Mouse (Mus musculus) limb, embryonic 11.5 days (tissue): ENCODE results near the gene Cpne1. TPM values are rescaled to one million over a fixed set of nuclear protein-coding genes. Genes with fewer than 3 reads are reported as not detected.

ENCODE experiments used
- ATAC-seq: fragments of 200-750 bp; cut with Nextera tagmentation; 2 replicates; pipeline ENCODE4 v1.8.0; 2017; ENCODE audit warnings: low read depth; ENCODE audit not compliant: insufficient number of reproducible peaks, low FRiP score, low TSS enrichment
- DNase-seq: peaks from one replicate; pipeline ENCODE4 v3.0.0-alpha.2; 2015; ENCODE audit warnings: low spot score
- H3K27ac ChIP-seq: fragments of 300-500 bp; sonication (generic); replicated peaks from 2 replicates; pipeline ENCODE4 v1.5.1; 2014; ENCODE audit warnings: low read depth, mild to moderate bottlenecking, low read length
- H3K27me3 ChIP-seq: fragments of 300-500 bp; sonication (generic); 2 replicates; pipeline ENCODE4 v1.6.1; 2014; ENCODE audit warnings: mild to moderate bottlenecking, low read length, mixed read lengths; ENCODE audit not compliant: control insufficient read depth, insufficient read depth
- H3K36me3 ChIP-seq: fragments of 300-500 bp; sonication (generic); 2 replicates; pipeline ENCODE4 v1.6.1; 2014; ENCODE audit warnings: mild to moderate bottlenecking, low read length, moderate library complexity, mixed read lengths; ENCODE audit not compliant: control insufficient read depth, insufficient read depth
- H3K4me1 ChIP-seq: fragments of 300-500 bp; sonication (generic); 2 replicates; pipeline ENCODE4 v1.6.1; 2014; ENCODE audit warnings: low read length, mixed read lengths; ENCODE audit not compliant: control insufficient read depth, insufficient read depth
- H3K4me2 ChIP-seq: fragments of 300-500 bp; sonication (generic); 2 replicates; pipeline ENCODE4 v1.6.1; 2014; ENCODE audit warnings: low read depth, mild to moderate bottlenecking, moderate library complexity; ENCODE audit not compliant: severe bottlenecking
- H3K4me3 ChIP-seq: fragments of 300-500 bp; sonication (generic); 2 replicates; pipeline ENCODE4 v1.5.1; 2014; ENCODE audit warnings: low read depth, low read length
- H3K9ac ChIP-seq: fragments of 300-500 bp; sonication (generic); 2 replicates; pipeline ENCODE4 v1.6.1; 2014; ENCODE audit warnings: mild to moderate bottlenecking, low read length
- H3K9me3 ChIP-seq: fragments of 300-500 bp; sonication (generic); 2 replicates; pipeline ENCODE4 v1.6.1; 2016; ENCODE audit warnings: low read length; ENCODE audit not compliant: control insufficient read depth
- WGBS: fragments of 180-500 bp; shearing (Covaris S2); extraction: QIAGEN DNeasy Blood & Tissue Kit; methylation state at CpG from one replicate; pipeline ENCODE4 v1.1.7; 2014; 5-methylcytosine and 5-hydroxymethylcytosine counted together
- polyA plus RNA-seq: library from polyadenylated mRNA; unstranded; fragments of >200 nt; fragmentation: Nextera tagmentation; extraction: Ambion mirVana; gene quantifications from 2 replicates; pipeline ENCODE4 v1.2.1, GENCODE M21; 2014

The Cpne1 gene
- polyA plus RNA-seq, 1 experiment from 2014 or later: 61.4 TPM

DNA sequence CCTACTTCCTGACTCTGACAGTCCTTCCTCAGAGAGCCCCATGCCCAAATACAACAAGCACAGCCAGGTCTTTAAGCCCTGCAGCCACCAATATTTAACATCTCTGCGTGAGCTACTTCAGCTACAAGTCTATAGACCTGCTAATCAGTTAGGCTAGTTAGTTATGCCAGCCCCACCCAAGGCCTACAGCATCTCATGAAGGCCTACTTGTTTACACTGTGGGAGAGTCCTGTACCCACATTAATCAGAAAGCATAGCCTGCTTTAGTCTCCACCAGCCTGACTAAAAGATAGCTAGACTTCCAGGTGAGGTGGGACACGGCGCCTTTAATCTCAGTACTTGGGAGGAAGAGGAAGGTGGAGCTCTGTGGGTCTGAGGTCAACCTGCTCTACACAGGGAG, 72.4 kb downstream of the Cpne1 start:
- no peaks in the 10 kb centered on the region for H3K27me3 ChIP-seq
- H3K4me2 ChIP-seq: no peak overlapping the region
- no peaks in the 10 kb centered on the region for H3K4me1 ChIP-seq
- no peaks in the 10 kb centered on the region for H3K9me3 ChIP-seq
- 89% methylated on average over 3 of the region's 3 CpGs for WGBS
- ATAC-seq (no peak), DNase-seq (no peak)
- H3K9ac ChIP-seq: no peak overlapping the region
- H3K36me3 ChIP-seq: no peaks in the 10 kb centered on the region
- H3K4me3 ChIP-seq: no peak overlapping the region
- no peak overlapping the region for H3K27ac ChIP-seq

DNA sequence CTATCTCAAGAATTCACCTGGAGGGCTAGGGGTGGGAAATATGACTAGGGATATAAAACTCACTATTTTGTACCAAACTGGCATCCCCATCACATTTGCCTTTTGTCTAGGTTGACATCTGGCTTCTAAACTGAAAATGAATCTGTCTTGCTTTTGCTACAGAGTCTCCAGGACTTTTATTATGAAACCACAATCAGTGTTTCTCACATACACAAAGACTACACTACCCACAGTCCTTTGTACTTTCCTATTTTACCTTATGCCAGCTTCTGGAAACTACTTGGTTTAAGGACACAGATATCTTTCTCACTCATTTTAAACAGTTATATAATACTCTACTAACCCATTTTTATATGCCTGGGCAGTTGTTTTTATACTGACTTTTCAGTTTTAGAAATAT, 86.3 kb downstream of the Cpne1 start:
- Histone ChIP-seq H3K4me2 (no peak overlapping the region), H3K9me3 (no peaks in the 10 kb centered on the region), H3K4me3 (no peak overlapping the region), H3K4me1 (no peaks in the 10 kb centered on the region), H3K27me3 (no peaks in the 10 kb centered on the region), H3K9ac (no peak overlapping the region), H3K36me3 (no peaks in the 10 kb centered on the region), H3K27ac (no peak overlapping the region)
- ATAC-seq (no peak), DNase-seq (no peak)

Other genes with a start within 250 kb of the Cpne1 start
- gene Uqcc1, start 181.7 kb downstream of the Cpne1 start, polyA plus RNA-seq: 60.4 and 82.2 TPM in 2 replicates
- 0.33 TPM in 1 of 2 replicates, not detected in the other for gene Gm15557, start 171.2 kb downstream of the Cpne1 start, polyA plus RNA-seq
- gene Gdf5, start 166.6 kb downstream of the Cpne1 start, polyA plus RNA-seq: 18.4 and 23.3 TPM in 2 replicates
- 20.5 and 23.6 TPM in 2 replicates for gene Cep250, start 155.5 kb downstream of the Cpne1 start, polyA plus RNA-seq
- gene 6430550D23Rik, start 104.0 kb downstream of the Cpne1 start, polyA plus RNA-seq: 1.6 and 3.1 TPM in 2 replicates
- 178 and 188 TPM in 2 replicates for gene Ergic3, start 103.9 kb downstream of the Cpne1 start, polyA plus RNA-seq
- gene Fer1l4, start 59.0 kb downstream of the Cpne1 start, polyA plus RNA-seq: not detected in 2 replicates
- gene Spag4, start 46.8 kb downstream of the Cpne1 start, polyA plus RNA-seq: 3.7 and 3.9 TPM in 2 replicates
- gene Rbm12, start within 50 bp of the Cpne1 start, polyA plus RNA-seq: 42.9 and 51.1 TPM in 2 replicates
- 20.5 and 21.9 TPM in 2 replicates for gene Gm28036, start 15.1 kb upstream of the Cpne1 start, polyA plus RNA-seq
- 408 and 417 TPM in 2 replicates for gene Romo1, start 32.1 kb upstream of the Cpne1 start, polyA plus RNA-seq
- gene Nfs1, start 32.2 kb upstream of the Cpne1 start, polyA plus RNA-seq: 33.0 and 34.9 TPM in 2 replicates
- 723 and 726 TPM in 2 replicates for gene Rbm39, start 68.3 kb upstream of the Cpne1 start, polyA plus RNA-seq
- gene Phf20, start 84.5 kb upstream of the Cpne1 start, polyA plus RNA-seq: 81.0 and 89.2 TPM in 2 replicates
- 2.7 and 3.1 TPM in 2 replicates for gene Cnbd2, start 200.3 kb upstream of the Cpne1 start, polyA plus RNA-seq
- 70.1 and 72.0 TPM in 2 replicates for gene Scand1, start 200.7 kb upstream of the Cpne1 start, polyA plus RNA-seq